In genomic region chr14:22936701-22937100, GRCm38 (mm10) we compare ENCODE assay signal across 21 mouse cellular contexts.
A peak's percentile ranks its signal among the peaks of the same experiment; 100 is the strongest.
DNase-seq lines count a peak whose midpoint lies in the region; ATAC-seq and TF ChIP-seq lines count a peak whose summit lies in the region.
"Had no signal": no experiment of that assay in that cellular context is flagged by ENCODE, and none has a peak within 500 bp of the region (broad histone marks: within the 10 kb centered on the region; RNA-seq: fewer than 3 reads in every experiment).

No protein-coding gene starts in this region.

- no peaks in the 10 kb centered on the region for H3K9me3 ChIP-seq in midbrain, embryonic 11.5 days (ENCODE audit: control insufficient read depth, low read length)
- no peaks in the 10 kb centered on the region for H3K9me3 ChIP-seq in midbrain, postnatal 0 days (ENCODE audit: low read length)
- H3K9me3 ChIP-seq: heart, embryonic 10.5 days; hindbrain, embryonic 12.5 days had no signal

- H3K4me1 ChIP-seq in midbrain, embryonic 11.5 days (ENCODE audit: control insufficient read depth, insufficient read depth, low read length), result no peaks in the 10 kb centered on the region
- no peaks in the 10 kb centered on the region for H3K4me1 ChIP-seq in midbrain, postnatal 0 days (ENCODE audit: insufficient read depth, low read length)
- H3K4me1 ChIP-seq: hindbrain, embryonic 12.5 days had no signal

- no peaks in the 10 kb centered on the region for H3K27me3 ChIP-seq in midbrain, embryonic 11.5 days (ENCODE audit: control insufficient read depth, insufficient read depth, low read length)
- 0 out of 2 replicates have a peak, but pooled peaks cover 3% of the 10 kb centered on the region for H3K27me3 ChIP-seq in midbrain, postnatal 0 days (ENCODE audit: insufficient read depth, low read length)
- H3K27me3 ChIP-seq: CH12.LX; hindbrain, embryonic 12.5 days; Patski had no signal

- H3K4me2 ChIP-seq in midbrain, embryonic 11.5 days, result no peak overlapping the region
- H3K4me2 ChIP-seq in midbrain, postnatal 0 days (ENCODE audit: low read depth, low read length, poor library complexity, severe bottlenecking), result no peak overlapping the region
- H3K4me2 ChIP-seq: hindbrain, embryonic 12.5 days had no signal

- no peak for TF ChIP-seq CTCF in midbrain, postnatal 0 days (IDR thresholded peaks at IDR 0.05)

- ATAC-seq in midbrain, embryonic 11.5 days (ENCODE audit: low FRiP score), result no peak
- ATAC-seq in midbrain, postnatal 0 days (ENCODE audit: low FRiP score), result no peak
- ATAC-seq in megakaryocyte-erythroid progenitor cell, adult 5-6 weeks (replicated peaks; ENCODE audit: low FRiP score, low TSS enrichment, poor library complexity, severe bottlenecking), result 0 out of 2 replicates have a peak, but pooled peaks have one; percentile 44
- ATAC-seq: activated CD4-positive, CD25-positive, alpha-beta regulatory T cell, adult 4 months; forebrain, embryonic 16.5 days; hindbrain, embryonic 16.5 days; Patski had no signal

- WGBS in midbrain, embryonic 11.5 days, result 82% methylated on average over 3 of the region's 3 CpGs
- WGBS in midbrain, postnatal 0 days, result 88% methylated on average over 3 of the region's 3 CpGs

- no peak overlapping the region for H3K4me3 ChIP-seq in midbrain, embryonic 11.5 days (ENCODE audit: low read depth, low read length)
- H3K4me3 ChIP-seq in midbrain, postnatal 0 days (ENCODE audit: low read depth, low read length), result no peak overlapping the region
- H3K4me3 ChIP-seq: gastrocnemius, adult 2 months; heart, embryonic 10.5 days; hindbrain, embryonic 12.5 days had no signal

- no peak overlapping the region for H3K9ac ChIP-seq in midbrain, embryonic 11.5 days (ENCODE audit: low read length)
- no peak overlapping the region for H3K9ac ChIP-seq in midbrain, postnatal 0 days (replicated peaks; ENCODE audit: low read length, poor library complexity, severe bottlenecking)
- H3K9ac ChIP-seq: hindbrain, embryonic 12.5 days had no signal

- H3K36me3 ChIP-seq in midbrain, embryonic 11.5 days (ENCODE audit: control insufficient read depth, insufficient read depth, low read length), result no peaks in the 10 kb centered on the region
- H3K36me3 ChIP-seq in midbrain, postnatal 0 days (ENCODE audit: insufficient read depth, low read length), result no peaks in the 10 kb centered on the region
- H3K36me3 ChIP-seq: heart, embryonic 10.5 days; hindbrain, embryonic 12.5 days had no signal

- peak; percentile 33 for DNase-seq in midbrain, embryonic 11.5 days (ENCODE audit: low spot score, missing footprints)
- DNase-seq in midbrain, postnatal 0 days (ENCODE audit: low spot score), result no peak
- peak; percentile 20 for DNase-seq in hindlimb bud, embryonic 11.5 days (ENCODE audit: extremely low spot score, low read depth, low spot score)
- no peak for DNase-seq in thymus, postnatal 14 days
- DNase-seq in urinary bladder, postnatal 14 days (ENCODE audit: low spot score), result no peak
- DNase-seq: adrenal gland, postnatal 25 days; cerebellum, adult 18-20 months; cerebellum, adult 9-11 months; cerebellum, postnatal 36 days; gastrocnemius, adult 2 months; gastrocnemius, postnatal 25 days; heart, postnatal 10 days; heart, postnatal 4 days had no signal

- H3K27ac ChIP-seq in midbrain, embryonic 11.5 days (ENCODE audit: low read depth, low read length), result no peak overlapping the region
- no peak overlapping the region for H3K27ac ChIP-seq in midbrain, postnatal 0 days (ENCODE audit: low read depth, low read length)
- H3K27ac ChIP-seq: gastrocnemius, adult 2 months; heart, embryonic 10.5 days; hindbrain, embryonic 12.5 days had no signal

Comparison
In these comparisons a context has a peak if more than half of its experiments do, and no peak if none do; other contexts are left out.
1. DNase-seq: peak in midbrain, embryonic 11.5 days (single experiment) and hindlimb bud, embryonic 11.5 days (single experiment); none in midbrain, postnatal 0 days (single experiment), thymus, postnatal 14 days (single experiment) and urinary bladder, postnatal 14 days (single experiment).